Mouse (Mus musculus) kidney, adult 2 months (tissue): ENCODE results near the gene Erc2. TPM values are rescaled to one million over a fixed set of nuclear protein-coding genes. Genes with fewer than 3 reads are reported as not detected.

Experiments
- DNase-seq: peaks from one replicate; pipeline ENCODE4 v3.0.0; 2021
- H3K27ac ChIP-seq: fragments of 200-500 bp; 2 replicates; pipeline ENCODE4 v1.5.1; 2012; ENCODE audit warnings: low read depth, low read length, control low read depth, inconsistent platforms; ENCODE audit not compliant: insufficient read depth
- H3K27me3 ChIP-seq: fragments of 200-500 bp; replicated peaks from 2 replicates; pipeline ENCODE4 v1.6.1; 2012; ENCODE audit warnings: mild to moderate bottlenecking, moderate library complexity, low read length, inconsistent platforms; ENCODE audit not compliant: control insufficient read depth, insufficient read depth
- H3K36me3 ChIP-seq: fragments of 200-500 bp; 2 replicates; pipeline ENCODE4 v1.6.1; 2012; ENCODE audit warnings: mild to moderate bottlenecking, moderate library complexity, low read length, inconsistent platforms; ENCODE audit not compliant: control insufficient read depth, insufficient read depth
- H3K4me1 ChIP-seq: fragments of 200-500 bp; 2 replicates; pipeline ENCODE4 v1.6.1; 2011; ENCODE audit warnings: low read length; ENCODE audit not compliant: control insufficient read depth, insufficient read depth
- H3K4me3 ChIP-seq: fragments of 200-500 bp; 2 replicates; pipeline ENCODE4 v1.5.1; 2011; ENCODE audit warnings: mild to moderate bottlenecking, low read depth, low read length, control low read depth; ENCODE audit not compliant: insufficient read depth
- CTCF ChIP-seq: fragments of 200-500 bp; conservative IDR thresholded peaks from 2 replicates; pipeline ENCODE4 v1.5.1; 2011; ENCODE audit warnings: low read depth, mild to moderate bottlenecking, control low read depth, low read length, moderate library complexity, mixed read lengths; ENCODE audit not compliant: insufficient read depth, insufficient read length
- POLR2A ChIP-seq: fragments of 200-500 bp; IDR thresholded peaks from one replicate; pipeline ENCODE4 v1.6.1; 2011; ENCODE audit warnings: low read depth, low read length, control low read depth
- WGBS: fragments of 180-500 bp; shearing (Covaris S2); methylation state at CpG from one replicate; pipeline ENCODE4 v1.1.7; 2018; 5-methylcytosine and 5-hydroxymethylcytosine counted together
- polyA plus RNA-seq: library from polyadenylated mRNA; depleted of rRNA; stranded (reverse); fragments of >200 nt; gene quantifications from 2 replicates; pipeline ENCODE4 v1.2.3, GENCODE M21; 2012

Gene Erc2
- polyA plus RNA-seq, 1 experiment: 6.9 TPM

DNA sequence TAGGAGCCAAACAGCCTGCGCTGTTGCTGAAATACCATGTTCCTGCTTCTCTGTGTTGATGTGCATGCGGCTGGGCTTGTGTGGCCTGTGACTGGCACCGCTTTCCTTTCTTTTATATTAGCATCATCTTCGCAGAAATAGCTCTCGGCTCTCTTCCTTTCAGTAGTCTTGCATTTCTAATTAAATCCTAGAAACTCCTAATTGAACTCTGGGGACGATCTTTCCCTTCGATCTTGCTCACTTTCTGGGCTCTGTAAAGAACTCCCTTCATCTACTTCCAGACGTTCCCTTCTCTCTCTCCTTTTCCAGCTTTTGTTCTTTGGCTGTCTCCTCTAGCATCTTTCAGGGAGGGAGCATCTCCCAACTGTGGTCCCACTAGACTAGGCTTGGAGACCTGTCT is 649.6 kb downstream of the Erc2 start:
- DNase-seq: no peak
- Histone ChIP-seq H3K27me3 (no peaks in the 10 kb centered on the region), H3K4me1 (no peaks in the 10 kb centered on the region), H3K27ac (no peak overlapping the region), H3K36me3 (no peaks in the 10 kb centered on the region), H3K4me3 (no peak overlapping the region)
- WGBS: 85% methylated on average over 8 of the region's 8 CpGs
- no peak for TF ChIP-seq POLR2A
- TF ChIP-seq CTCF: no peak

DNA sequence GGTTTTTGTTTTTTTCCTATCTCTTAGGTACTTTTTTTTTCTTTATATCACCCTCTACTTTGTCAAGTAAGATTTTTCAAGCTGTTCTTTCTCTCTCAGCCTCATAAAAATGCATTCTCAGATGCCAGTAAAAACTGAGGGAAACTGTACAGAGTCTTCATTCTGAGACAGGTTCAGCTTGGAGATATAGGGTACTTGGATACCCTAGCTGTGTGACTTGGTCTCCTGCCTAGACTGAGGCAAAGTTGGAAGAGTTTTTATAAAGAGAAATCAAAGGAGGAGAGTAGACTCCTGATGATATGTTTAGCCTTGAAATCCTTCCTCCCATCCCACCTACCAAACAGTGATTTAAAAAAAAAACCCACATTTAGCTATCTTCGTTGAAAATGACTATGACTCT is 651.4 kb downstream of the Erc2 start:
- 87% methylated on average over 1 of the region's 1 CpGs for WGBS
- TF ChIP-seq POLR2A (no peak), CTCF (no peak)
- Histone ChIP-seq H3K4me3 (no peak overlapping the region), H3K27ac (no peak overlapping the region), H3K36me3 (no peaks in the 10 kb centered on the region), H3K27me3 (no peaks in the 10 kb centered on the region), H3K4me1 (no peaks in the 10 kb centered on the region)
- DNase-seq: no peak

DNA sequence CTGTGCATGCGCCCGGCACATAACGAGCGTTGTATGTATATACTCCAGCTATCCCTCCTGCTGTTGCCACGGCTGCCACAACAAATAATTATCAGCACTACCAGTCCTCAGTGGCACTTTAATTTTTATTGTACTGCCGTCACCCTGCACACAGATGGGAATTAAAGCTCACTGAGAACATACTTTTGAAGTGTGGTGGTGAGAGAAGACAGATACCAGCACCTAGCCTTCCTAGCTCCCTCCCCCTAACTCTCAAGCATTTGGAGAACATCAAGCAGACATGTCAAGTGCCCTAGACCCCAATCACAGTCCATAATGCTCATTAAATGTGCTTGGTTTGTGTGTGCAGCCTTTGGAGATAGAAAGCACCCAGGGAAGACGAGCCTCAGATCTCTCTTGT is 652.6 kb downstream of the Erc2 start:
- H3K36me3 ChIP-seq: no peaks in the 10 kb centered on the region

DNA sequence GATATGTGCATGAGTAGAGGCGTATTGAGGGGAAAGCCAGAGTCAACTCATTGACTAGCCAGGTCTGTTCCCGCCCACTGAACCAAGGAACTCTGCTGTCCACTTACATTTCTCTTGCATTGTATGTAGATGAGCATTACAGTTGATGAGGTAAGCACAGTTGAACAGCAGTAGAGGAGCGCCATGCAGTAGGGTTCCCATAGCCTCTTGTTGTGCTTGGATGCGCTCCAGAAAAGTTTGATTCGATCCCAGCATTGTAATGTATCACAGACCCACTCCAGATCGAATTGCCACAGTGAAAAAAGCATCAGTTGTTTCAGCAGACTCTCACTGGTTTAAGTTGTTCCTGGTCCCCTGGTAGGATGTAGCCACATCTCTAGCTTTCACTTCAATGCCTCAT is 656.7 kb downstream of the Erc2 start:
- 79% methylated on average over 6 of the region's 6 CpGs for WGBS
- Histone ChIP-seq H3K4me1 (no peaks in the 10 kb centered on the region), H3K36me3 (no peaks in the 10 kb centered on the region), H3K27ac (no peak overlapping the region), H3K4me3 (no peak overlapping the region), H3K27me3 (no peaks in the 10 kb centered on the region)
- TF ChIP-seq CTCF (no peak), POLR2A (no peak)
- DNase-seq: no peak

More for the DNA sequence above, 652.6 kb downstream of the Erc2 start:
- no peaks in the 10 kb centered on the region for H3K27me3 ChIP-seq
- no peak overlapping the region for H3K27ac ChIP-seq
- 84% methylated on average over 7 of the region's 7 CpGs for WGBS
- no peak overlapping the region for H3K4me3 ChIP-seq
- TF ChIP-seq POLR2A (no peak), CTCF (no peak)
- no peaks in the 10 kb centered on the region for H3K4me1 ChIP-seq
- no peak for DNase-seq

DNA sequence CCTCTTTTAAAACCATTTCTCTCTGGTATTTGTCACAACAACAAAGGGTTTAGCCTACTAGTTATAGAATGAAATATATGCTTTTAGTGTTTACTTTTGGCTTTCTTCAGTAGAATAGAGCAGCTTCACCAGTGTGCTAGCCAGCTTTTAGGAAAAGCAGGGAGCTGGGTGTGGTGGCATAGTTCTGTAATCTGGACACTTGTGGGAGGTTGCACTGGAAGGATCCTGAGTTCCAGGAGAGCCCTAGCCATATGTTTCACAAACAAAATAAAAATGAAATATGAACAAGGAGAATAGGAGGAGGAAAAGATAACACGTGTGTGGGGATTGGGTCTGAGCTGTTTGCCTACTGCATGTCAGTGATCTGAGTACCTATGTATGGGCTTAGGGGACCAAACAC is 658.1 kb downstream of the Erc2 start:
- DNase-seq: no peak
- H3K27me3 ChIP-seq: no peaks in the 10 kb centered on the region
- no peak overlapping the region for H3K4me3 ChIP-seq
- TF ChIP-seq POLR2A (no peak), CTCF (no peak)
- no peaks in the 10 kb centered on the region for H3K36me3 ChIP-seq
- WGBS: 72% methylated on average over 1 of the region's 1 CpGs
- no peak overlapping the region for H3K27ac ChIP-seq
- H3K4me1 ChIP-seq: no peaks in the 10 kb centered on the region

DNA sequence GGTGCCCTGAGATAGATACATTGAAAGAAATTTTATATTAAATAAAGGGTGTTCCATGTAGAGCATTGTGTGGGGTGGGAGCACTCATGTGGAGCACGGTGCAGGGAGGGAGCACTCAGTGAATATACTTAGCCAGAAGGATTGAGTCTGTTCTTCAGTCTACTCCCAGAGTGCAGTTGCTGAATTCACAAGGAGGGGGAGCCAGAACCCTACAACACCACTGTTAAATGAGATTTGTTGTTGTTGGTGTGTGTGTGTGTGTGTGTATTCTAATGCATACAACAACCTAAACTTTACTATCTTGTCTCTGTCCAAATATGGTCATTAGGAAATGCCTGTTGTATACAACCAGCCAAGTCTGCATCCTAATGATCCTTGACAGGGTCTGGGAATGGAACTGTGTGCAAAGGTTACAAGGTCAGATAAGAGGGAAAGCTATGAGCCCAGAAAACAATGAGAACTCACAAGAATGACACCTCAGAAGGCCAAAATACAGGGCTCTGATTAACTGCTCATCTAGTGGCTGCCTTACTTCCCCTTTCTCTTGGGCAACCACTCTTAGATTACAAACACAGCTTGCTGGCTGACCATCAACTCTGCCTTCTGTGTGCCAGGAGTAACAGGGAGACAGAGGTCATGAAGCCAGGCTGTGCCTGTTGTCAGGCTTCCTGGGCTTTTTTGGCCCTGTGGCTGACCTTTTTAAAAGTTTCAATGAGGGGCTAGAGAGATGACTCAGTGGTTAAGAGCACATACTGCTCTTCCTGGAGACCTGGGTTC is 661.3 kb downstream of the Erc2 start:
- TF ChIP-seq CTCF: no peak

DNA sequence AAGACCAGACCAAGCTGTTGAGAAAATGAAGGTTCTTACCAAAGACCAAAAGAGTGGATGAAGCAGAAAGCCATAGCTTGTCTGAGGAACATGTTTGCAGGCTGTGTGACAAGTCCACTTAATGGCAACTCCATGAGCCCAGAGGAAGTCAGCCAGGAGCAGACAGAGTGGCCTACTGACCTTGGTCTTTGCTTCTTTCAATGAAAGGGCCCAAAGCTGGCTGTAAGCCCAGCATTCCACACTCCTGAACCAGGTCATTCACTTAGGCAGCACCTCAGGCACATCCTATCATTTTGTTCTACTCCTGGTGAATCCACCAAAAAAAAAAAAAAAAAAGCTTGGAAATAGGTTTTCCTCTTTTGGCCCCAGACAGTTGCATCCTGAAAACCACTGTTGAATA is 664.3 kb downstream of the Erc2 start:
- peak; percentile 60 for DNase-seq
- no peak overlapping the region for H3K4me3 ChIP-seq

More for the DNA sequence above, 661.3 kb downstream of the Erc2 start:
- no peak overlapping the region for H3K27ac ChIP-seq
- no peak overlapping the region for H3K4me3 ChIP-seq
- no peaks in the 10 kb centered on the region for H3K4me1 ChIP-seq
- DNase-seq: peak; percentile 28
- 88% methylated on average over 1 of the region's 1 CpGs for WGBS
- H3K36me3 ChIP-seq: no peaks in the 10 kb centered on the region
- no peaks in the 10 kb centered on the region for H3K27me3 ChIP-seq

More for the DNA sequence above, 664.3 kb downstream of the Erc2 start:
- Histone ChIP-seq H3K4me1 (no peaks in the 10 kb centered on the region), H3K27ac (no peak overlapping the region), H3K27me3 (no peaks in the 10 kb centered on the region), H3K36me3 (no peaks in the 10 kb centered on the region)
- TF ChIP-seq CTCF (no peak), POLR2A (no peak)
